Mouse (Mus musculus): Measurements from ENCODE around the gene Naif1.

DNA sequence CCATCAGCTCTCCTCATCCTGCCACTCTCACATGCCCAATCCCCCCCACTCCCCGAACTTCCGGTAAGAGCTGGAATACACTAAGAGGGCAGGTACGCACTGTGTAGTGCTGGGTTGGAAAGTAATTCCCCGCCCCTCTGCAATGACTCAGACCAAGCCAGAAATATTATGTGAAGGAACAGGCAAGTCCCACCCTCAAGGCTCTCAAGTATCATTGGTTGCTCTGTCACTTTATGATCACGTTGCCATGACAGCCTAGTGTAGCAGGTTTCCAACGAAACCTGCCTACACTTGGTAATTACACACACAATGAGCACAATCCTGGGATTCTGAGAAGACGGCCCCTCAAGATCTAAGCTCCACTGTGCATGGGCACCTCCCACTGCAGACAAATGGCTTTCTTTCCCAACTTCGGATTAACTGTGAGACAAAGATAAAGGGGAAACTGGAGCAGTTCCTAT lies 22.0 kb upstream of the Naif1 start:
- TF ChIP-seq CTCF (conservative IDR thresholded peaks at IDR 0.05; ENCODE audit: insufficient read depth, insufficient read length, low read depth, low read length): no peak
- TF ChIP-seq POLR2A (IDR thresholded peaks at IDR 0.05; ENCODE audit: low read depth, low read length): no peak
